Mouse (Mus musculus) heart, adult 8-10 months (tissue): Measurements from ENCODE around the gene Ryr2. TPM values are rescaled to one million over a fixed set of nuclear protein-coding genes. Genes with fewer than 3 reads are reported as not detected.

ENCODE experiments used
- DNase-seq: peaks from one replicate; pipeline ENCODE4 v3.0.0; 2022; ENCODE audit warnings: low spot score
- total RNA-seq, 4 experiments: library from RNA; stranded (reverse); gene quantifications; 2 replicates each; pipeline ENCODE4 v1.2.4; 2022

Gene Ryr2
- total RNA-seq, 4 experiments from 2014 or later, result 935 to 1,209 (median 1,093) TPM

DNA sequence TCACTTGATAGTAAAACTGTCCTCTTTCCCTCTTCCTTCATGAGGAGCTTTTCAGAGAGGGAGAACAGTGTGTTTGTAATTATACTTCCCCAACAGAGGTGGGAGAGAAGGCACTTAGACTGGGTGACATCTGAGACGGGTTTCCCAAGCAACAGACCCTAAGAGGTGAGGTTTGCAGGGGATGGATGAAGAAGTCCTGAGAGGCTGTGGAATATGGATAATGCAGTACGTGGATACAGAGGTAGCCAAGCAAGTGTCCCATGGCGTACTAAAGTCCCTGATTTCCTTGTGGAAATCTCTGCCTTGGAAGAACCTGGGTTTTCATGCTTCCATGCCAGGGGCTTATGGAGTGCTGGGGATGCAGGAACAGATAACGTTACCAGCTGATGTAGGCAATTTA is 69.5 kb downstream of the Ryr2 start:
- no peak for DNase-seq

DNA sequence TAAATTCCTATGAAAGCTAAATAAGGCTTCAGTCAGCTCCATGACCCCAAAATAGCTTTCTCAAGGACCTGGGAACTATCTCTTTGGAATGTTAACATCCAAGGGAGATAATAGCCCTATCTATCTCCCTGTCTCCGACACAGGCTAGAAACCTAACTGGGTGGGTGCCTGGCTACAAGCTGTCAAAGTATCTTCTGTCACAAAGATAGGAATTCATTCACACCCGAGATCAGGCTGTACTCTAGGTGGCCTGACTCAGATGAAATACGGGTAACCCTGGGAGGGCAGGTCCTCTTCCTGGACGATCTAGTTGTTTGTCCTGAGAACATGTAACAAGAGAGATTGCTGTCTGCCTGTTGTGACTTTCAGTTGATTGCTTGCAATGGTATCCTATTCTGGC is 69.9 kb downstream of the Ryr2 start:
- no peak for DNase-seq

DNA sequence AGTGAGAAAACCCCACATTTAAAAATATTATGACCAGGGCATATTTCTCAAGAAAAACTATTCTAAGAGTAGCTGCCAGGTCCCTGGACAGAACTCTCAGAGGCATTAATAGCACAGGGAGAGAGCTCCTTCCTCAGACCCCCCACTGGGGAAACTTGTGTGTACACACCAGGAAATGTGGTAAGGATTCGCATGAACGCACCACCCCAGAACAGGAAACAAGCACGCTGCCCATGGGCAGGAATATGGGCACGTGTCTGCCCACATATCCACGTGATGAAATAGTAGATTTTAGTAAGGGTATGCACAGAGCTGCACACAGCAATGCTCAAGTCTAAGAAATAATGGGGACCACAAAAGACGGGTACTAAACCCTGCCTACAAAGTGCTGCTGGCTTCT is 72.8 kb downstream of the Ryr2 start:
- no peak for DNase-seq

DNA sequence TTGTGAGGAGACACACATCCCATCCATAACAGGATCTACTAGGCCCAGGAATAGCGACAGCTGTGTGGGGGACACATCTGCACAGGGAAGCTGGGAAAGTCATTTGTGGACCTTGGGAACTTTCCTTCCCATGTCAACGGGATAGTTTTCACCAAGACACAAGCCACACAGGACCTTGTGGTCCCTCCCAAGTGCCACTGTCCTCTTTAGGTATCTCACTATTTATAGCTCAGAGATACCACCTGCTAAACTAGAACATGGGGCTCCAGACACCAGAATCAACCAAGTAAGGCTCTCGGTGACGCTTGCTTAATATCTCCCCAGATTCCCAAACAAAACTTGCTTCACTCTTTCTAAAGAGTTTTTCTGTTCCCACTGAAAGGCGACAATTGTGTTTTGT is 73.5 kb downstream of the Ryr2 start:
- DNase-seq, result no peak

DNA sequence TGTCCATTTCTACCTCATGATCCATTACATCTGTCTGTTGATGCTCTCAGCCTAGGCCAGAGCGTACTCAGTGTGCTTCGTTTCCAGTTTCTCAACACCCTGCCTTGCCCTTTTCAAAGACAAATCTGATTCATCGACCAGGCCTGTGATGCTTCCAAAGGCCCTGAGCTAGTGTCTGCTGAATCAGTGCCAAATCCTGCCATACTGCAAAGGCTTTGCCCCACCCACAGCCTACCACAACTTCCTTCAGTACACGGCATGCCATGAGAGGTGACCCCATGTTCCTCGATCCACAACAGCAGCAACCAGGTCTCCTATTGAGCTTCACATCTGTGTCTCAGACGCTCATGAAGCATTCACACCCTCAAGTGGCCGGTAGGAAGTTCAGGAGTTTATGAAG is 76.9 kb downstream of the Ryr2 start:
- DNase-seq, result no peak

DNA sequence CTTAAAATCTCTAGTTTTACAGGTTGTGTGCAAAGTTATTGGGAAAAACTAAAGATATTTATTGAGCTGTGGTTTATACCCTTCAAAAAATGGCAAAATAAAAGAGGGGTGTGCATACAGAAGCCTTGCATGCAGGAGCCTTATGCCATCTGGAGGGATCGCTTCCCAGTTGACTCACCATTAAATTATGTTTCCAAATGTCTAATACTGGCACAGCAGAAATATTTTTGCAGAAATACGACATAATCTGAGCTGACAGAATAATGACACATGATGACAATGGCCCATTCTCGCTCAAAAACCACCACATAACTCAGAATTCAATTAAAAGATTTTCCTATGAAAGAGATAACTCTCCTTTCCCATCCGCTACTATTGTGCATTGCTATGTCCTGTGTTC is 77.4 kb downstream of the Ryr2 start:
- no peak for DNase-seq

DNA sequence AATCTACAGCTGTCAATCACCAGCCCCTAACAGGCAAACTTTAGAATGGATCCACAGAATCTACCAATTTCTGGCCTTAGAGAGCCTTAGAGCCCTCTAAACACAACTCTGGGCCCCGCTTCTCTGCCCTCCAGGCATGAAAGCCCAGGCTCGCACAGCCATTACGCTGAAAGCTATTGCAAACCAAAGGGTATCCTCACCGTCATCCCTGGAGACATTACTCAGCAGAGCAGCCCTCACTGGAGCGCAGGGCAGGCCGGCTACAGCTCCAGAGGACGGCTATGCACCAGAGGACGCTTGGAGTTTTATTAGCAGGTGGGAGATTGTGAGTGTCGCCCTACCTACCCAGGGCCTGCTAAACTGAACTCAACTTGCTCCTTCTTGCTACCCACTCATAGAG is 88.7 kb downstream of the Ryr2 start:
- no peak for DNase-seq

DNA sequence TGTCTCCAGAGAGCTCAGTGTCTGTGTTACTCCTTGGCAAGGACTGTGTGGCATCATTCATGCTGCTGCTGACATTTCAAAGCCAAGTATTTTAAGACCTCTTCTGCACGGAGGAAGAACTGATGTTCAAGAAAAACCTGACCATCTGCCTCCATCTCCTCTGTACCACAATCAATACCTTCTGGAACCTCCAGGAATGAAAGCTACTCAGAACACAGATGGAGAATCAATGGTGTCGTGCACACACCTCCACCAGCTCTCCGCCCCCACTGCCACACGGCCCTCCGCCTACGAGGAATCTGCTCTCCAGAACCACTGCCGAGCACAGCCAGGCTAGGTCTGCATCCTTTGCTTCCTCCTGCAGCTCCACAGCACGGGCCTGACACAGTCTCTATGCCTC is 92.8 kb downstream of the Ryr2 start:
- no peak for DNase-seq

DNA sequence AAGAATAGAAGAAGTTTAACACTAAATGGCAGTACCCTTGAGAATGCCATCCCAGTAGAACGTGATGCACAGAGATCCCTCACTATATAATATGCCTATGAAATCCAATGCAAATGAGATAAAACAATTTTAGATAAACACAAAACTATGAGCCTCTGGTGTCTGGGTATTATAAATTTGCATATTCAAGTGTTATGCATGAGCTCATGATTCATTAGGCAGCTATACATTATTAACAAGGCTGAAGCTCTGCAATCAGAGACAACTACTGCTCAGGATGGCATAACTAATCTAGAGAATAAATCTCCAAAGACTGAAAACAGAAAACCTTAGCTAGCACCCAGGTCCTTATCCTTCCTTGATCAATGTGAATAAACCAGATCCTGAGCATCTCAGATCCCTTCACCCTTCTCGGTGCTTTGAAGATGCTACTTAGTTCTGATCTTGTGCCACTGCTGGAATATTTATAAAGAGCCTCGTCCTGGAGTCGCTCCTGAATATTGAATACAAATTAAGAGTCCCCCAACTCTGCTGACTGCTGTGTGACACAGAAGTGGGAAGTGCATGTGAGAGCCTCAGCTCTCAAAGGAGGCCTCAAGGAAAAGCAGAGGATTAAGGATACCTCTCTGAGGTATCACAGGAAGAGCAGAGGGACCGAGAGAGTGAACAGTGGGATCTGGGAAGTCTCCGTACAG is 97.6 kb downstream of the Ryr2 start:
- no peak for DNase-seq

DNA sequence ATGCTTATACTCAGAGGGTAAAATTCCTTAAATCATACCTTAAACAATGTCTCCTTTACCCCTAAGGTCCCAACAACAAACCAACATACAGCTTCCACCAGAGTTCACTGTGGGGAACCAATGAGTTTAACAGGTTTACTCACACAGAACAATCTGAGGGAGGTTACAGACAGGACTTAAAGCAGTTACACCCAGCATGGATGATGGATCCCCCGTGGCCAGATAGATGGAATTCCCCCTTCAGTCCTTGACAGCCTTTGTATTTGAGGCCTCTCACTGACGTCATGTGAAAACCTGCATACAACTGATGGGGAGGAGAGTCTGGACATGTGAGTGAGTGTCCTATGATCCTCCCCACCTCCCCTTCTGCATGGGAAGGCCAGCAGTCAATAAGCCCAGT is 99.2 kb downstream of the Ryr2 start:
- DNase-seq, result no peak

DNA sequence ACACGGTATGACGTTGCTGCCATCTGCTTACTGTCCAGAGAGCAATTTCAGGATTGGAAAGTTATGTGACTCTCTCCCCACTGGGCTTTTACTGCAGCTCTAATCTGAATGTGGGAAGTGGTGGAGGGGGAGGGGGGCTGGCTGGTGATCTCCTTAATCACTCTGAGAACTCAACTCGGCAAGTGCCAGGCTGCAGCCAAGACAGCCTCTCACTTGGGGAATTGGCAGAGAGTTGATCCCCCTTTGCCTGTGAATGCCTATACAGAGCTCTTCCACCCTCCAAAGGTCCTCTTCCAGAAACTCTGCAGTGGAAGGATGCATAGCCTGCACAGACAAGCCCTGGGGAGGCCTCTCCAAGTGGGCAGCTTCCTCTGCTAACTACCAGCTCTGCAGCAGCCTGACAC is 104.9 kb downstream of the Ryr2 start:
- no peak for DNase-seq

DNA sequence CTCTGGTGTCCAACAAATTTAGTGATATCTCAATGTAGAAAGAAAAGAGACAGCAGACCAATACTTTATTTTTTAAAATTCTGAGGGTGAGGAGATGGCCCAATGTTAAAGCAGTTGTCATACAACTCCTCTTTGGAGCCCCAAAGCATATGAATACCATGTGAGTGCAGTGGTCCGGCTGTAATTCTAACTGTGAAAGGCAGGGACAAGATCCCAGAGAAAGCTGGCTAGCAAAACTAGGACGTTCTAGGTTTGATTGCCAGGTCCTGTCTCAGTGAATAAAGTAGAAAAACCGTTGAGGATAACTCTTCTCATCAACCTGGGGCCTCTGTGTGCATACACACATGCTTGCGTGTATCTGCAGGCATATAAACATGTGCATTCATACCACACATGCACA is 106.9 kb downstream of the Ryr2 start:
- no peak for DNase-seq

DNA sequence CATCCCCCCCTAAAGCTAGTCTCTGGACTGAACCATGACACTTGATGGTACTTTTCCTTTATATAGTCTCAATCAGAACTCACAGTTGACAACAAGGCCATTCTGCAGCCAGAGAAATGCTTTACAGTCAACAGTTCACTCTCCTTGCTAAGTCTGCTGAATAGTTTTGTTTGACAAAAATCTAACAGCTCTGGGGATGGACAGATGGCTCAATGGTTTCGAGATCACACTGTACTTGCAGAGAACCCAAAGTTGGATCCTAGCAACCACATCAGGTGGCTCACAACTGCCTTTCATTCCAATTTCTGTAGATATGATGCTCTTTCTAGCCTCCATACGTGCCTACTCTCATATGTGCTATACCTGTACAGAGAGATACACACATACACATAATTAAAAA is 109.4 kb downstream of the Ryr2 start:
- no peak for DNase-seq

DNA sequence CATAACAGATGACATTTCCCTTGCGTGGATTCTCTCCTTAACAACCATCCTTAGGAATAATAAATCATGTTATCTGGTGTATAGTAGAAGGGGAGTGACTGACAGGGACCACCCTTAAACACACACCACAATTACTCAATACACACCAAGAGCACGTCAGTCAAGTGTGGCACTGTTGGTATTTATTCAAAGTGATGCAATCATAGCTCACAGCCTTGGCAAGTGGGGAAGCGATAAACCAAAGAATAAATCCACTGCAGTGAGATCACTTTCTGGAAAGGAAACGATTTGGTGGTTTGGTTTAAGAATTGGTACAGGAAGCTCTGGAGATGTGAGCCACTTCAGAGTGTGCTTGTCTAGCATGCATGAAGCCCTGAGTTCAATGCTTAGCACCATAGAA is 119.2 kb downstream of the Ryr2 start:
- no peak for DNase-seq

DNA sequence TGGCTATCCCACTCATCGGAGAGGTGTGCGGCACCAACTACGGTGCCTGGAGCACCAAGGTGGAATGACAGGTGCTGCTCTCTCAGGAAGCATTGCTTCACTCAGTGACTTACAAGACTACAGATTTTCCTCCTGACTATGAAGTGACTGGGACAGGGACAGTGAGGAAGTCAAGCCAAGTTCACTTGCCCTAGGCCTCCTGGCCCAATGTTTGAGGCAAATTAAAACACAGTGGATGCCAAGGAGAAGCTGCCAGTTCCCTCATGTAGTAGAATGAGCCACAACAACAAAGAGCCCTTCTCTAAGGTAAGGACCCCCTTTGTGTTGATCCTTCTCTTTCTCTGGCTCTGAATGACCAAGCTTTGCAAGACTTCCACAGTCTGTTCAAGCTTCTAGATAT is 121.7 kb downstream of the Ryr2 start:
- no peak for DNase-seq

DNA sequence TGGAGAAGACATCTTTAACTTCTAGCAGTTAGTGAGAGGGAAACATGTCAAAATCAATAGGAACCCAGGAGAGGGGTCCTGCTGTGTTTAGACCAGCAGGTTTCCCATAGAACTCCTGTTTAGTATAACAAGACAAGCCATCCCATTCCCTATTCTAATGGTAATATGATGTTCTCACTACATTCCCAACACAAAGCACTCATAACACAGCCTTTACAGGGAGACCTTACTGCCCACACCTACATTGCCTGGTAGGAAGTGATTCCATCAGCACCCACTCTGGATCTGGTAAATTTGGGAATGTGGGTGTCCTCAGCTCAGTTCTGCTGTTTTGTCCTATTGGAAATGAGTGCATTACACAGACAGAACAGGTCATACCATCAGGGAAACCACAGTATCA is 127.7 kb downstream of the Ryr2 start:
- DNase-seq, result no peak

DNA sequence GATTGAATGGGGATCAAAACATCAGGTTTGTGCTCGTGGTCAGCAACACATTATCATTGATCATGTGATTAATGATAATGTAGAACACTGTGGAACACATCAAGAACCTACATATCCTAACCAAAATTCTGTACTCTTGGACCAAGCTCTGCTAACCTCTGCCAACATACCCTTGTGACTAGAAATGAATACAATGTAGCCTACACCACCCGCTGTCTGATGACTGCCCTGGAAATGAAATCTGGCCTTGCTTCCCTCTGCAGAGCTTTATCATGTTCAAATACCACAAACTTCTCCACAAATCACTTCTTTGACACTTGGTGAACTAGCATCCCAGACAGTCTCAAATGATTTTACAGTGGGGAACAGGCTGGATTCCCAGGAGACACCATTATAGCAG is 128.4 kb downstream of the Ryr2 start:
- no peak for DNase-seq

DNA sequence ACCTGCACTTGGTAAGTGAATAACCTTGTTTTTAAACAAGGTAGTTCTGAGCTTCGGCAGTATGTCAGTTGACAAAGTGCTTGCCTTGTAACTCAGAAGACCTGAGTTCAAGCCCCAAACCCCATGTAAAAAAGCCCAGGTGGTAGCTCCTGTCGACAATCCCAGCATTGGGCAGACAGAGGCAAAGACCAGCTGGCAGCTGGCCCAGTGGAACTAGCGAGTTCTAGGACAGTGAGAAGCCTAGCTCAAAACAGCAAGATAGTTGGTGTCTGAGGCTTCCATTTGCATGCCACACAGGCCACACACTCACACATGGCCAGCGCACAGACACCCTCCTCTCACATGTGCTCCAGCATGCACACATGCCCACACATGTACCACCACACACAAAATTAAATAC is 129.1 kb downstream of the Ryr2 start:
- DNase-seq, result no peak

DNA sequence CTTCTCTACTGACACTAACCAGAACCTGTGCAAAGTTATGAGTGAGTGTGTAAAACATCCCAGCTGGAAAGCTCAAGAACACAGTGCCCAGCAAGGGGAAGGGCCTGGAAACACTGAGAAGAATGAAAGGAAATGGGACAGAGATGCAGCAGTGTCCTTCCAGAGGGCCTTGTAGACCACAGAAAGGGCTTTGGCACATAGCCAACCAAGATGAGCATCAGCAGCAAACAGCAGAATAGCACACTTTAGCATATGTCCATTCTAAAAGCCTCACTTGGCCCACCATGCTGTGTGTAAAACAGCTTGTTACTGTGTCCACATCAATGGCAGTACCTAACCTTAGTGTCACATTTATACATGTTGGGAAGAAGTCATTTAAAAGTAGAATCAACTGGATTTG is 142.4 kb downstream of the Ryr2 start:
- no peak for DNase-seq

DNA sequence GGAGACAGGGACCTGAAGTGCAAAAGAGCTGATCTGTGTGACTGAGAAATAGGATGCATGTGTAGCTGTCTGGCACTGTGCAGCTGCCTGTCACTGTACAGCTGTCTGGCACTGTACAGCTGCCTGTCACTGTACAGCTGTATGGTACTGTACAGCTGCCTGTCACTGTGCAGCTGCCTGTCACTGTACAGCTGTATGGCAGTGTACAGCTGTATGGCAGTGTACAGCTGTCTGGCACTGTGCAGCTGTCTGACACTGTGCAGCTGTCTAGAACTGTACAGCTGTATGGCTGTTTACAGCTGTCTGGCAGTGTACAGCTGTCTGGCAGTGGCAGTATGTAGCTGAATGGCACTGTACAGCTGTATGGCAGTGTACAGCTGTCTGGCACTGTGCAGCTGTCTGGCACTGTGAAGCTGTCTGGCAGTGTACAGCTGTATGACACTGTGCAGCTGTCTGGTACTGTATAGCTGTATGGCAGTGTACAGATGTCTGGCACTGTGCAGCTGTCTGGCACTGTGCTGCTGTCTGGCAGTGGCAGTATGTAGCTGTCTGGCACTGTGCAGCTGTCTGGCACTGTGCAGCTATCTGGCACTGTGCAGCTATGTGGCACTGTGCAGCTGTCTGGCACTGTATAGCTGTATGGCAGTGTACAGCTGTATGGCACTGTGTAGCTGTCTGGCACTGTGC is 147.1 kb downstream of the Ryr2 start:
- DNase-seq, result no peak

DNA sequence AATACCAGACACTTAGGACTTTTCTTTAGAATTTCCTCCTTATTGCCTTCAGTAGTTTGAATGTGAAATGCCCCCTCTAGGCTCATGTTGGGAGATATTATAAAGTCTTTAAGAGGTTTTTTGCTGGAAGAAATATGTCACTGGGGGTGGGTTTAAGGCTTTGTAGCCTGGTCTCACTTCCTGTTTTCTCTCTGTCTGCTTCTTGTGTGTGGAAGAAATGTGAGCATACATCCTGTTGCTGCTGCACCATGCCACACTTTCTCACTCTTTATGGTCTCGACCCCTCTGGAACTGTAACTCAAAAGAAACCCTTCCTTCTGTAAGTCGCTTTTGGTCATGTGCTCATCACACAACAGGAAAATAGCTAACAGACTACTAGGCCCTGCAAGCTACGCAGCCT is 147.9 kb downstream of the Ryr2 start:
- no peak for DNase-seq

DNA sequence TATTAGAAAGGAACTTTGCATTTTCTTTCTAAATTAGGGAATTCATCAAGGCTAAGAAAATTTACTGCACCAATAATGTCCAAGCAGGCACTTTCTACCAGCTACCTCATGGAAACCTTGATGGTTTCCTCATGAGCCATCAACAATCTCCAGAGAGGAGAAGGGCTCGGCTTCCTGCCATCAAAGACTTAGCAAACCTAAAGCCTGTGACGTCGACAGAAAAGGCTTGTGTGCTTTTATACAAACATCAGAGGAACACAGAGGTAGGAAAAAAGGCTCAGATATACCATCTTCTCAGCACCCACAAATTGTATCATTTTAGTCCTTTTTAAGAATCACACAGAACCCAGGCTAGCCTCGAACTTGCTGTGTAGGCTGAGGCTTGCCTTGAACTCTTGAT is 148.5 kb downstream of the Ryr2 start:
- DNase-seq, result no peak

DNA sequence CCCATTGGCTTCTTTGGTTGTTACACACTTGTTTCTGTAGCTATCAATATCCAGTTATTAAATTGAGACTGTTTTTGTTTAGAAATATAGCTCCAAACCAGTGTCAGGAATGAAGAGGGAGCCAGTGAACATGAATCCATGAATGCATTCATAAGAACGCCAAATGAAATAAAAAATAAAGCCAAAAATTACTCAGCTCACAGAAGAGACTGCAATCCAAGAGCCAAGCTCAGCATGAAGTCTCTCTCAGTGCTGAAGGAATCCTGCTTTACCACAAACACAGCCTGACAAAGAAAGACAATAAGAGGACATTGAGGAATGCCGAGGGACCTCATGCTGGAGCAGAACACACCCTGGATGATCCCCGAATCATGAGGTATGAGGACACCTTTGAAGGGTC is 154.8 kb downstream of the Ryr2 start:
- DNase-seq, result no peak

DNA sequence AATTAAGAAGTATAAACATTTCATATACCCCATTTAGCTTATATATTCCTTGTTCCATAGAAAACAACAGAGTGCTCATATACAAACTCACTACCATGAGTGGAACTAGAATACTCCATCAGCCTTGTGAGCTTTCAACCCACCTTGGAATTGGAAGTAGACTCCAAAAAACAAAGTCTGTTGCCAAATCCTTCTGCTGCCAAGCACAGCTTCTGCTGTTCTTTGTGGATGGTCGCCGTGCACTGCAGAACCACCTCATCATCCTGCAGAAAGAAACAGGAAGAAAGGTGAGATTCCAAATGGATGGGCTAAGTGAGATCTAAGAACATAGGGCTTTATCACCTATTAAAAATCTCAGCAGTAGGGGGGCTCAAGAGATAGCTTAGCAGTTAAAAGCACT is 161.0 kb downstream of the Ryr2 start:
- DNase-seq, result no peak
